Mouse (Mus musculus): ENCODE measurements at regions not wholly inside any gene's neighbourhood (a gene's known extent, or its start where the extent isn't known, plus 50 kb on each side); places are given as distances from the start of the nearest gene placed in this dataset.

DNA sequence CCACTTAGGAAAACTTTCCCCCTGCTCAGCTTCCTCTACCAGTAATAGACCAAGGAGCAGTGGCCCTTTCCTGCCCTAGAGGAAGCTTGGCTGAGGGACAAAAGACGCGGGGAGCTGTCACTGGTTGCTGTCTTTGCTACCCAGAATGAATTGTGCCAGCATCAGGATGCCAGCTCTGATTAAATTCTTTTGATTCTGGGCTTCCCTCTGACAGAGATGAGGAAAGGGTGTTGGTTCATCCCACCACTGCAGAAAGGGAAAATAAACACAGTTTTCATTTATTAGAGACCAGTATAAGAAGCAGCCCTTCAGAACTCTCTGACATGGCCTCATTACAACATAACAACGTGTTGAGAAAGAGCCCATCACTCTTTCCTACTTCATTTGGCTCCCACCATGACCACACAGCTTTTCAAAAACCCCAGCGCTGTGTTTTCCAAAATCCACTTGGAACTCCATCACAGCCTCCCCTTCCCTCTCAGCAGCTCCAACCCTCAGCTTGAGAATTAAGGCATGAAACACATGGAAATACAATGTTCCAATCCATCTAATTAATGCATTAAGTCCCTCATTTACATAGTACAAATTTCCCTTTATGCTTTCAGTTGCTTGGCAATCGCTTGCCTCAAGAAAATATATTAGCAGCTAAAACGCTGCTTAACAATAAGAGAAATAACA is 429.6 kb downstream of the Efnb2 start:
- no peak for ATAC-seq (replicated peaks; ENCODE audit: low read depth, poor library complexity, severe bottlenecking)

DNA sequence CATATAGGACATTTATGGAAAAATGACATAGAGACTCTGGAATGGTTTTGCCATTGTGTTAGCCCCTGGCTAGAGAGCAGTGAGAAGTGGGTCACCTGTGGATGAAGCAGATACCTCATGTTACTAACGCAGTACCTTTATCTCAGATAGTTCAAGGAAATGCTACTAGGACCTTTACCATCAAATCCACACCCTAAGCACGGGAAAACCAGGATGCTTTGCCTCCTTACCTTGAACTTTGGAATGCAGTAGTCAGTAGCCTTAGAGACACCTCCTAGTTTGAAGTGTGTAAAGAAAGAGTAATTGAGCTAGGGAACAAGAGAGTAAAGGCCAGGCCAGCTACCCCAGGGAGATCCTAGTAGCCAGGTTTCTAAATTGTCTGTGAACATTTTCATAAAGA is 435.0 kb downstream of the Efnb2 start:
- no peak for ATAC-seq (replicated peaks; ENCODE audit: low read depth, poor library complexity, severe bottlenecking)

DNA sequence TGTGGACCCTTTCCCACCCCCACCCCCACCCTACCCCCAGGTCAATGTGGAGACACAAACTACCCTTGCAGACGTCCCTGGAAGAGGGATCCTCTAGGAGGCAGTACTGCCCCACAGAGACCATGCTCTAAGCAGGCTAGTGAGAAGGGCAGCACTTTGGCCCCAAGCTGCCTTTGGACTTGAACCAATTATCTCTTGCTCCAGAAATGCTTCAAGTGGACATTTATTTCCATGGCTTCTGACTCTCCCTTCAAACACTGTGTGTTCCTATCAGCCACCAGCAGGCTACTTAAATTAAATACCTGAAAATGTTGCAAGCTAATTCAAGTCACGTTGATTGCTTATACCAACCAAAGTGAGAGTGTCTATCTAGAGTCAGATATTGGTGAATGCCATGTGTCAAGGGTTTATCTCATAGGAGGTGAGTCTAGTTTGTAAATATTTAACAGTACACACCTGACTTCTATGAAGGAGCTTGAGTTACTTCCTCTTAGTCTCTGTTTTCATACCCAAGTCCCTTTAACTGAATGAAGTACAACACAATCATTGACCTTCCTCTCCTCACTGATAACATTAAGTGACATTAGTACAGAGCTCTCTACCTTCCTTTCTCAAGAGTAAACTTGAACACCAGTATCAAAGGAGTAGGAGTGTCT is 435.7 kb downstream of the Efnb2 start:
- ATAC-seq (replicated peaks; ENCODE audit: low read depth, poor library complexity, severe bottlenecking): no peak

DNA sequence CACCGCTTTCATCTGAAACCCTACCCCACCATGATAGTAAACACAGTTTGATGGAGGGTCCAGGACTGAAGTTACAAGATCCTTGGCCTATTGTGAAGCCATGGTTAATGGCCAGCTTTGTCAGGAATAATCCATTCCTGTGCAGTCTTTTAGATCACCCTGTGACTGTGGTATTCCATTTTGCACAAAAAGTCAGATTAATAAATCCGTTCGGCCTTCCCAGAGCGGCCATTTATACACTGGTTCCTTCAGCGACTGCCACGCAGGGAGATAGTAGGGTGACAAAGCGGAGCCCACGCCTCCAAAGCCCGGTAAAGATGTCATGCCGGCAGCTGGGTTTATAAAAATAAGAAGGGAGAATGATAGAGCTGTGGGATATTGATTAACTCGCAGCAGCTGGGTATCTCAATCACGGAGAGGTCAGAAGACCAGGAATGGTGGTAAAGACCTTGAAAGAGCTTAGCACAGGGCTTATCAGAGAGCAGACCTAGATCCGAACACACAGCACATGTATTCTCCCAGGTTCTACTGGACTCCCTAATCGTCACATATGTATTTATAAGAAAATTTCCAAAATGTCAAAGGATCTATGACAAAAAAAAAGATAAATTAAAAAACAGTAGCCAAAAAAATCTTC is 440.5 kb downstream of the Efnb2 start:
- no peak for ATAC-seq (replicated peaks; ENCODE audit: low read depth, poor library complexity, severe bottlenecking)

DNA sequence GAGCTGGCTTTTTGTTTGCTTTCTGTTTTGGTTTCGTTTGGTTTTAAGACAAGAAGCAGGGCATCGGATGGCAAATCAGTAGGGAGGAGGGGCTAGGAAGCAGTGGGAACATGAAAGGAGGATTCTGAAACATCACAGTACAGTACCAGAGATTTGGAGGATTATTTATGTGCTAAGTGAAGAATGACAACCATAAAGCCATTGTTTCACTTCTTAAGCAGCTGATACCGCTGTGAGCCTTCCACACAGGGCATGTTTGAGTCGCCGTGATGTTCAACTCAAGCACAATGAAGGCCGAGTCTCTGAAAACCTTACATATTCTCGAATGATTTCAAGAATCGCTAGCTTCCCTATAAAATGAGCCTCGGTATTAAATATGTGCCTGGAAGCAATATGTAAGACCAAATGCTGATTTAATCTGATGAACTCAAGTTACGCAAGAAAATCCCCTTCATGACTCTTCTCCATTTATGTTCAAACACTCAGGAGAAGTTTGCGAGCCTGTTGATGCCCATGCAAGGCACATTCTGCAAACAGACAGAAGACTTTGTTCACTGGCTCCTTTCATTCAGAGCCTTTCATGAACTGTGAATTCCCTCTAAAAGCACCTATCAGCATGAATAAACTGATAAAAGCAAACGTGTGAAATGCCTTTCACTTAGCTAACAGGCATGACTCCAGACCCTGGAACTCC is 441.2 kb downstream of the Efnb2 start:
- ATAC-seq (replicated peaks; ENCODE audit: low read depth, poor library complexity, severe bottlenecking): no peak

DNA sequence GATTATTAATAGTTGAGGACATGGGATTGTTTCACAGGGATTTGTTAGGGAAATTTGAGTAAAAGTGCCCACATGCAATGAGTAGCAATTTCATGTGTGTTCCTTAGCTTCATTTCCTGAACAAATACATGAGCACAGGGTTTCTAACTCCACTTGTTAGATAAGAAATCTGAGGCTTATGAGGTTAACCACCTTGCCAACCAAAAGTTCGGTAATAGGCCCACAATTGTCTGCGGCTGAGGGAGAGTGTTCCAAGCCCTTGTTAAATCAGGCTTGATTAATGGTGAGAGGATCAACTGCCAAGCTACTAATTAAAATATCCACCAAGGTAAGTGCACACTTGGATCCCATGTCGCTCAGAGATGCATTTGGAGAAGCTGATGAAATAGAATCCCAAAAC is 468.0 kb downstream of the Efnb2 start:
- no peak for ATAC-seq (replicated peaks; ENCODE audit: low read depth, poor library complexity, severe bottlenecking)

DNA sequence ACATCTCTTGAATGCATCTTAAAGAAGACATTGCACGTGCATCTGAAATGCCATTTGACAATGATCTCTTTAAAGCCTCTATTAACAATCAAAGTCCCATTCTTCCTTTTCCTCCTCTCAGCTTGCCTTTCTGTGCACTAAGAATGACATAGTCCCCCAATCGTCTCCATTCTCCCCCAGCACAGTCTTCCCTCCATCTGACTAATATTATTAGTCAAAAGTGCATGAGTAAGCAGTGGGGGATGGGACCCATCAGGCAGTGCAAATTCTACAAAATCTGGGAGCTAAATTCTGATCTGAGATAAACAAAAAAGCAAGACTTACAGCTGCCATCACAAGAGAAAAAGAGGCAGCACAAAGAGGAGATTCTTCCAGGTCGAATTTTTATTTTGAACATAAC is 475.0 kb downstream of the Efnb2 start:
- ATAC-seq (replicated peaks; ENCODE audit: low read depth, poor library complexity, severe bottlenecking): no peak

DNA sequence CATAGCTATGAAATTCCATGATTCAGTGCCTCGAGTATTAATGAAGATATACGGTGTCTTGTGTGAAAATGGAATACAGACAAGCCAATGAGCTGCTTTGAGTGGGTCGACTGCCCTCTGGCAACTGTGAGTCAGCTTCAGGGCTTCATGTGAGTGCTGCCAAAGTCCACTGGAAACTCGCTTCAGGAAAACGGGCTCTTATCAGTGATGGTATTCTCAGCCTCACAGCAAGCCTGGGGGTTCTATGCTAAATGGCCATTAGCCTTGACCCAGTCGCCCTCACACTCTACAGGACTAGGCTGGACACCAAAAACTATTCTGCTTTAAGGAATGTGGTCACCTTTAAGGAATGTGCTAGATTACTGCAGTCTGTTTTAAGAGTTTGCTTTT is 477.8 kb downstream of the Efnb2 start:
- ATAC-seq (replicated peaks; ENCODE audit: low read depth, poor library complexity, severe bottlenecking): no peak

DNA sequence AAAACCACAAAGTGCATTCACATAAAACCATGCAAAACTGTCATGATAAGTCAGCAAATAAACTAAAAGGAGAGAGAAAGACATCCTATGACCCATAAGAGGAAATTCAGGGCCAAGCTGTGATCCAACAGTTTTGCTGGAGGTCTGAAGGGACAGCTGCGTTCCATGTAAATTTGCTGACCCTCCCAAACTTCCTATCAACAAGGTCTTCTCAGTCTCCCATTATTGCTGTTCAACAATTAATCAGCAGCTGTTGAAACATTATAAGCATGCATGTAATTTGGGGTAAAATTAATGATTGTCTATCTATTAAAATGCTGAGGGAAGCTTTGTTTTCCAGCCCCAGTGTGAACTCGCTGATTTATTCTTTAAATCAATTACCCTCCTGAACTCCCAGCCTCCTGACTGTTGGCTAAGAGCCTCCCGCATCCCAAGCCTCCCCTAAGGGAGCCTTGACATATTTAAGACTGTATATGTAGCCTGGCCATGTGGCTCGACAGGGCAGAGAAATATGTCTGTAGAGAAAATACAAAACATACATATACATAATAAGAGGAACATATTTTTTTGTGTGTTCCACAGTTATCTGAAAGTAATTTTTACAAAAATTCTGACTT is 478.3 kb downstream of the Efnb2 start:
- ATAC-seq (replicated peaks; ENCODE audit: low read depth, poor library complexity, severe bottlenecking): no peak

DNA sequence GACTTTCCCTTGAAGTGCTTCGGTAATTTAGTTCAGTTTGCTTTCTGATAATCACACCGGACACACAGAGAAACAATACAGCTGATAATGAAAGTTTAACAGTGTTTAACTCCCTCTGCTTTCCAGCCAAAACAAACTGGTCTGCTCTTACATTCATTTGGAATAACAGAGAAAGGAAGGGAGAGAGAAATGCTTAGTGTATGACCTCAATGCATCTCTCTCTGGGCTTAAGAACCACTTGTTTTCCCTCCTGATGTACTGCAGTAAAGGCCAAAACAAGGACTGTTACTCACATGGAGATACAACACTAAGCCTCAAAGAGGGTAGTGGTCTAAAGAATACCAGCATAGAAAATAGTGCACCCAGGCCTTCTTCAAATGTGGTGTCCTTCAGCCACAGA is 478.9 kb downstream of the Efnb2 start:
- ATAC-seq (replicated peaks; ENCODE audit: low read depth, poor library complexity, severe bottlenecking): no peak

DNA sequence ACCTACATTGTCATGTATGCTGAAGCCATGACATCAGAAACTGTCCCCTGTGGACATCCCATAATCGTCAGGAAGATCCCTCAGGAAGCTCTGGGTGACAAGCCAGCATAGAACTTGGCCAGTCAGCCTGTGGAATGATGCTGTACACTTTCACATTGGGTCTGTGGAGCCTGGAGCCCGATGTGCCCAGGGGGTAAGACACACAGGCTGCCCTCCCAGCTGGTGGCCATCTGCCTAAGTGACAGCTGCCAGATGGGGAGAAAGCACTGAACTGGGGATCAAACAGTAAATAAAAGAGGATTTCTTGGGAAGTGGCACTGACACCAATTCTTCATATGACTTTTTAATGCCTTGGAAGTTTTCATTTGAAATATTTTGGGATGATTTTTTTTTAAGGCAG is 486.8 kb downstream of the Efnb2 start:
- ATAC-seq (replicated peaks; ENCODE audit: low read depth, poor library complexity, severe bottlenecking): no peak

DNA sequence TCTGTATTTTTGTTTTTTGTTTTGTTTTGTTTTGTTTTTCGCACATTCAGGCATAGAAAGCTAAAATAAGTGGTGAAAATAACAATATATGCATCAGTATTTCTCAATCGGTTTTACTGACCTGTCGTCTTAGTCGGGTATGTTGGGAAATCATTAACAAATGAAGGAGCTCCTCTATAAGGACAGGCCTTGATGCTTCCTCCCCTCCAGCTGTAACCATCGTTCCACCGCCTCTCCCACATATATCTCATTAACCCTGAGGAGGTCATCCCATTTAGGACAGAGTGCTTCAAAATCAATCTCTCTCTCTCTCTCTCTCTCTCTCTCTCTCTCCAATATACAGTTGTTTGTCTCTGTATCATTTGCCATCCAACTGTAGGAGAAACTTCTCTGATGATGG is 492.4 kb downstream of the Efnb2 start:
- ATAC-seq (replicated peaks; ENCODE audit: low read depth, poor library complexity, severe bottlenecking): no peak

DNA sequence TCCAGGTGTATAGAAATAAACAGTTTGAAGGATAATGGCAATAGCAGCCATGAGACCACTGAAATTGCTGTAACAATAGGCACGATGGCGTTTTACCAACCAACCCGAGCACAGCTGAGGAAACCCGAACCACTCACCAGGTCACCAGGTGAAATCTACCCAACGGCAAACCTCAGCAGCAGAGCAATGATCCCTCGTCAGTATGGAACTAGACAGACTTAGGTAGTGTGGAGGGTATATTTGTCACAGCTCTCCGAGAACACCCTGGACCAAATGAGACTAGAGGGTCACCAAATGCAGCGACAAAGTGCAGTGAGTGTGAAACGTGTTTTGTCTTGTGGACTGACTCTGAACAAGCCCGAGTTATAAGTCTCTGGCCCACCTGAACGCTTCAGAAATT is 492.8 kb downstream of the Efnb2 start:
- ATAC-seq (replicated peaks; ENCODE audit: low read depth, poor library complexity, severe bottlenecking): no peak

DNA sequence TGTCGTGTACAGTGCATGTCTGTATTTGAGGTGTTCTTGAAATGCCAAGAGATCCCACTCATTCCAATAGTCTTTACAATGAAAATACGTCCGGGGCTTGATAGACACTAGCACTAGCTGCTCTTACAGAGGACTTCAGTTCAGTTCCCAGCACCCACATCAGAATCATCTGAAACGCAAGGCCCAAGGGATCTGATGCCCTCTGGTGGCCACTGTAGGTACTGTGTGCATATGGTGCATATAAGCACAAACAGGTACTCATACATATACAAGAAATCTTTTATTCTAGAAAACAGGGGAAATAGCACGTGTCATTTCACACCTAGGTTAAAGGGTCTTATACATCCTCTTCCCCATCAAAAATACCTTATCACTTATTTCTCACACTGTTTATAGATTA is 513.5 kb downstream of the Efnb2 start:
- no peak for ATAC-seq (replicated peaks; ENCODE audit: low read depth, poor library complexity, severe bottlenecking)

DNA sequence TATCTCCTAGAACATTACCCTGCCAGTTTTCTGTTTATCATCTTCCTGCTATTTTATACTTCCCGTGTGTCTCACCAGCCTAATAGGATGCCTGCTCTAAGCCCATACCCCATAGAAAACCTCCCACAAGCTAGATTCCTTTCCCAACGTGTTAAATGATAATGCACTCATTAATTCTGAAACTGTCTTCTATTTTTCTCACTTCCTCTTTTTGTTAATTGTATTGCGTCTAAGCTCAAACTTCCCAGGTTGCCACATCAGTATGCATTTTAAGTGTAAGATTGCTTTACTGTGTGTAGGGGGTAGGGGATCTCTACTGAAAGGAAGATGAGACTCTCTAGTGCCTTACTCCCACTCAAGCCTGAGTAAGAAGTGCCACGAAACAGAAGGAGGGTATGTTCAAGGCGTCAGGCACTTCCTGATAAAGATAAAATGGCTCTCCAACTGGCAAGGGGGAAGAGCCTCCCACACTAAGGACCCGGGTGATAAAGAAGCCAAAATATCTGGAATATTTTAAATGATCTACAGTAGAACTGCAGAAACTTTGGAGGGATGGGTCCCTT is 518.0 kb downstream of the Efnb2 start:
- peak; percentile 87 for ATAC-seq (replicated peaks; ENCODE audit: low read depth, poor library complexity, severe bottlenecking)

DNA sequence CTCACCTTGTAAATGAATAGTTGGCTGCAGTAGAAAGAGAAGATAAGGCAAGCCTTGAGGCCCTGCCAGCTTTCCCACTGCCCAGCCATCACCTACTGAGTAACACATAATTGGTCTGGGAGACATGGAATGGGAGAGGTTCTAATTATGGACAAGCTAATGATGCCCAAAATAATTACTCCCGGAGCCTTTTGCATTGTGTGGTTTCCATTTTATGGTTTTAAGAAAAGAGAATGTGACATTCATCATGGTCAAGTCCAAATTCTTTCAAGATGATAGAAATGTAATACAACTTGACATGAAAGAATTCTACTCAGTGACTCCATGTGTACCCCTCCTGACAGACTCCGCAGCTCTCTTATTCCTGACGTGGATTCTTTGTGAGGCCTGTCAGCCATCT is 518.6 kb downstream of the Efnb2 start:
- ATAC-seq (replicated peaks; ENCODE audit: low read depth, poor library complexity, severe bottlenecking): no peak

DNA sequence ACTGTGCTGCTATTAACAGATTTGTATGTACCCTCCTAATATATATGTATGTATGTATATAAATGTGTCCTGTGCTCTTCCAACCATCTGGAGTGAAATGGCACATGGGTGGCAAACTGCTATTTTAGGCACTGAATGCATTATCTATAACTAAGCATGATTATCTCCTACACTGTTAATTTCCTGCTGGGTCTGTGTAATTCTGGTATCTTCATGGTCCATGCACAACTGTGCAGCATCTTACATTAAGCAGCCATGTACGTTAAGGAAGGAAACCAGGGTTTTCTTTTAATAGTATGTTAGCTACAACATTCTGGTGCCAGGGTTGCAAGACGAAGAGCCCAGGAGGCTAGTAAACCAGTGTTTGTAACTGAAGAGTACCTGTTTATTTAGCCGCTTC is 521.3 kb downstream of the Efnb2 start:
- no peak for ATAC-seq (replicated peaks; ENCODE audit: low read depth, poor library complexity, severe bottlenecking)

DNA sequence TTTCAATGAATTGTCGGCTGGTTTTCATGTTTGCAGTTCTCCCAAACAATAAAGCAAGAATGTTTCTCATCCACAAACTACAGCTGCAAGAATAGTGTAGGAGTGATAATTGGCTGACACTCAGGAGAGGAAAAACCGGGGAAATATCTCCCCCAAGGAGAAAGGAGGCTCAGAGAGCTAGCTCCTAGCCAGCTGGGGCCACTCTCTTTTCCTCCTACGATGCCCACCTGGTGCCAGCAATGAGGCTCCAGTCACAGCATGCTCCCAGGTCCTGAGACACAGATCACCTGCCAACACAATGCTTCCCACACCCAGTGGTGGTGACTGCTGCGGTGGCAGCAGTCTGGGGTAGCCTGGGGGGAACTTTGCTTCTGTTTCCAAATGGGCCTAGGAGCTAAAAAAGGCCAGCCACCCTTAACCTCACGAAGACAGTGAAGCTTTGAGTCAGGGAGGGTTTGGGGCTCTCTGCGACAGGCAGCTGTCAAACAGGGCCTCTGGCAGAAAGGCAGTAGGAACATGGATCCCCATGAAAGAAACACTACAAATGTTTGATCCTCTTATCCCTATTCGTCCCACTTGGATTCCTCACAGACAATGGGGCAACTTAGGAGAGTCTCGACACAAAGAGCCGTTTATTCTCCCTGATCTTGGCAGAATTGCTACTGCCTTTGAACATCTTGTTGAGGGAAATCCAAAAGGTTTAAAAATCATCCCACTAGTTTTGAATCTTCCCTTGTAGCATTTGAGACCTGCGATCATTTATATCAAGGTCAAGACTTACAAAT is 527.8 kb downstream of the Efnb2 start:
- no peak for ATAC-seq (replicated peaks; ENCODE audit: low read depth, poor library complexity, severe bottlenecking)

DNA sequence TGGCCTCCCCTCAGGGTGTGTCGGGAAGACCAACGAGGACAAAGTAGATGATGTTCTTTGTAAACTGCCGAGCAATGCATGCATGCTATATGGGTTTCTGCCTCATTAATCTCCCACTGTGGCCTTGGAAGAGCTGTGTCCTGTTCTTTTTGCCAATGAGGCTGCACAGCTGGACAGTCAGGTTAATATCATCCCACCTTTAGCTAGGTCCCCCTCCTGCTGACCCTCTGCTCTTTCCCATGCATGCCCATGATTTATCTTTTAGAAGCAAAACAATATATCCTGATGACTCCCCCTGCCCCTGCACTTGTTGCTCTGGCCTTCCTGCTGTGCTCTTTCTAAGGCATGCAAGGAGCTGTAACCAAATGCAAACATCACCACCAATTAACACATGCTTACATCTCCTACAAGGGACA is 529.1 kb downstream of the Efnb2 start:
- no peak for ATAC-seq (replicated peaks; ENCODE audit: low read depth, poor library complexity, severe bottlenecking)

DNA sequence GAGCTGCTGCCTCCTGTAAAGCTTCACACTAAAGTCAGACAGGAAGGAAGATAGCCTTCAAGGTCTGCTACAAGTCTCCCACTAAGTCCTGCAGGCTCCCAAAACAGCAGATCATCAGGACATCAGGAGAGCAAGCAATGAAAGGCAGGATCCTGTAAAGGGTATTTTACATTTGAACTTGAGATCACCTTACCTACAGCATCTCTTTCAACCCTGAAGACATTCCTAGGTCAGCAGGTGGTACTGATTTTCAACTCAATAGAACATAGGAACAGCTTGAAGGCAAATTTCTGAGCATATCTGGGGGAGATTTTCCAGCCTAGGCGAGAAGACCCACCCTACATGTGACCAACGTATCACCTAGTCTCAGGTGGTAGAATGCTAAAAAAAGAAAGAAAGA is 530.2 kb downstream of the Efnb2 start:
- no peak for ATAC-seq (replicated peaks; ENCODE audit: low read depth, poor library complexity, severe bottlenecking)

Data from common myeloid progenitor, adult 5-6 weeks (primary cell).